Mouse (Mus musculus) liver, adult (tissue): ENCODE measurements around the gene Gtf2h5.

Experiments
- GATA4 ChIP-seq: IDR thresholded peaks from 2 replicates; pipeline ENCODE4 v1.6.1; 2014; ENCODE audit warnings: mild to moderate bottlenecking, low read length; ENCODE audit not compliant: insufficient replicate concordance

Gtf2h5 gene

GRCm38 (mm10) chr17:6097884-6098283 lies 18.3 kb downstream of the Gtf2h5 start:
- no peak for TF ChIP-seq GATA4

- TF ChIP-seq GATA4, result no peak
Measured at GRCm38 (mm10) chr17:6102287-6102686, 22.7 kb downstream of the Gtf2h5 start.

- TF ChIP-seq GATA4, result no peak
Measured at GRCm38 (mm10) chr17:6103566-6103965, 24.0 kb downstream of the Gtf2h5 start.

GRCm38 (mm10) chr17:6106361-6107014 lies 26.9 kb downstream of the Gtf2h5 start, which contains the start of gene Tulp4:
Tulp4 (plus strand) TSS chr17:6106437.
- no peak; the same call in 1 of the 2 replicates for TF ChIP-seq GATA4

GRCm38 (mm10) chr17:6107015-6107601 lies 27.5 kb downstream of the Gtf2h5 start:
- no peak for TF ChIP-seq GATA4

- no peak for TF ChIP-seq GATA4
Measured at GRCm38 (mm10) chr17:6108175-6108574, 28.6 kb downstream of the Gtf2h5 start.

- no peak for TF ChIP-seq GATA4
Measured at GRCm38 (mm10) chr17:6110956-6111355, 31.4 kb downstream of the Gtf2h5 start.

GRCm38 (mm10) chr17:6113653-6114052 lies 34.1 kb downstream of the Gtf2h5 start:
- TF ChIP-seq GATA4, result no peak

GRCm38 (mm10) chr17:6115085-6115484 lies 35.5 kb downstream of the Gtf2h5 start:
- TF ChIP-seq GATA4, result no peak

GRCm38 (mm10) chr17:6117148-6117725 lies 37.7 kb downstream of the Gtf2h5 start:
- TF ChIP-seq GATA4, result no peak

- no peak for TF ChIP-seq GATA4
Measured at GRCm38 (mm10) chr17:6117917-6118316, 38.3 kb downstream of the Gtf2h5 start.

GRCm38 (mm10) chr17:6118861-6119260 lies 39.3 kb downstream of the Gtf2h5 start:
- no peak for TF ChIP-seq GATA4

- no peak for TF ChIP-seq GATA4
Measured at GRCm38 (mm10) chr17:6123776-6124175, 44.2 kb downstream of the Gtf2h5 start.

GRCm38 (mm10) chr17:6125441-6125840 lies 45.9 kb downstream of the Gtf2h5 start:
- TF ChIP-seq GATA4, result no peak

GRCm38 (mm10) chr17:6128039-6128438 lies 48.5 kb downstream of the Gtf2h5 start:
- no peak for TF ChIP-seq GATA4

- TF ChIP-seq GATA4, result no peak
Measured at GRCm38 (mm10) chr17:6129361-6129760, 49.8 kb downstream of the Gtf2h5 start.
